Mouse (Mus musculus) C2C12 (cell line): Measurements from ENCODE around the gene Cdh24.

ENCODE experiments used
- CEBPB ChIP-seq: IDR thresholded peaks from one replicate; pipeline ENCODE4 v1.6.1; 2011; ENCODE audit warnings: low read depth, mild to moderate bottlenecking, control low read depth, moderate library complexity
- CTCF ChIP-seq: IDR thresholded peaks from one replicate; pipeline ENCODE4 v1.5.1; 2011; ENCODE audit not compliant: control insufficient read depth, insufficient read depth, insufficient read length
- FOSL1 ChIP-seq: IDR thresholded peaks from one replicate; pipeline ENCODE4 v1.8.0; 2011; ENCODE audit warnings: mild to moderate bottlenecking, low read length; ENCODE audit not compliant: poor library complexity, insufficient read depth, severe bottlenecking
- MAX ChIP-seq: IDR thresholded peaks from one replicate; pipeline ENCODE4 v1.6.1; 2011; ENCODE audit warnings: mild to moderate bottlenecking, control low read depth
- MYOD1 ChIP-seq: IDR thresholded peaks from one replicate; pipeline ENCODE4 v1.6.1; 2011; ENCODE audit warnings: low read depth; ENCODE audit not compliant: control insufficient read depth, insufficient read length
- MYOG ChIP-seq: IDR thresholded peaks from one replicate; pipeline ENCODE4 v1.6.1; 2011; ENCODE audit not compliant: control insufficient read depth, insufficient read length; ENCODE audit errors: extremely low read depth
- USF1 ChIP-seq: IDR thresholded peaks from one replicate; pipeline ENCODE4 v1.6.1; 2011; ENCODE audit warnings: low read depth, mild to moderate bottlenecking, control low read depth, moderate library complexity

GRCm38 (mm10) chr14:54640946-54641304 lies 239 bp downstream of the Cdh24 start, which contains the start of gene Gm17606:
- no peak for TF ChIP-seq CTCF
- TF ChIP-seq USF1: no peak
- no peak for TF ChIP-seq CEBPB
- no peak for TF ChIP-seq MYOG
- TF ChIP-seq MAX: no peak
- no peak for TF ChIP-seq MYOD1
- TF ChIP-seq FOSL1: no peak
